Mouse (Mus musculus): ENCODE data around the gene Apoa4. TPM values are rescaled to one million over a fixed set of nuclear protein-coding genes. Genes with fewer than 3 reads are reported as not detected.

Gene Apoa4
- polyA plus RNA-seq, 1 experiment, result 0.28 TPM

DNA sequence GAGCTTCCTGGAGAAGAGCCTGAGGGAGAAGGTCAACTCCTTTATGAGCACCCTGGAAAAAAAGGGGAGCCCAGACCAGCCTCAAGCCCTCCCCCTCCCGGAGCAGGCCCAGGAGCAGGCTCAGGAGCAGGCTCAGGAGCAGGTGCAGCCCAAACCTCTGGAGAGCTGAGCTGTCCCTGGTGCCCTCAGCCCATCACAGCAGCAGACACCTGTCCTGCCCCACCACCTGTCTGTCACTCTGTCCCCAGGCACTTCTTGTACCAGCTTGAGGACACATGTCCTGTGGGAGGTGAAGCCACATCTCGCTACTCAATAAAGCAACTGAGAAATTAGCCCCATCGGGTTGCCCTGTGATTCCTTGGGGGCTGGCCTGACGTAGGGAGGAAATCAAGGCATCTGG is 2.6 kb downstream of the Apoa4 start:
- TF ChIP-seq CTCF (IDR thresholded peaks at IDR 0.05; ENCODE audit: borderline replicate concordance, insufficient read depth, low read depth, low read length) (no peak), POLR2A (IDR thresholded peaks at IDR 0.05; ENCODE audit: borderline replicate concordance, insufficient read depth, low read length) (no peak)
- H3K4me3 ChIP-seq (replicated peaks; ENCODE audit: insufficient read depth, low read depth, low read length), result no peak overlapping the region

DNA sequence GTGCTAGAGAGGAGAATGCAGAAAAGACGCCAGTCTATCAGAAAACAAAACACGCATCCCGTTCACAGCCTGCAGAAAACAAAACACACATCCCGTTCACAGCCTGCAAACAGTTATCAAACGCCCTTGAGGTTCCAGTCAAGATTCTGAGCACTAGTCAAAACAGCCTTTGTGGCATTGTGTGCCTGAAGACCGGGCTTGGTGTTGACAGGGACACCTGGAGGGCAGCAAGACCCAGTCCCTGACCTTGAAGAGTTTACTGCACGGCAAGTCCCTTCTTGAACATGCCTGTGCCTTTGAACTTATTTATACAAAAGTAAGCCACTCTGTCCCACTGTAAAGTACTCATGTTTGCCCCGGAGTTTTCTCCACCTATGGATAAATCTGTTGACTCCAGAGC is 3.1 kb downstream of the Apoa4 start:
- no peak for DNase-seq
- no peak for TF ChIP-seq POLR2A (IDR thresholded peaks at IDR 0.05; ENCODE audit: borderline replicate concordance, insufficient read depth, low read length)
- no peak for TF ChIP-seq CTCF (IDR thresholded peaks at IDR 0.05; ENCODE audit: borderline replicate concordance, insufficient read depth, low read depth, low read length)
- Histone ChIP-seq H3K27me3 (ENCODE audit: control insufficient read depth, insufficient read depth, low read length) (no peaks in the 10 kb centered on the region), H3K4me1 (ENCODE audit: control insufficient read depth, insufficient read depth, low read length) (no peaks in the 10 kb centered on the region), H3K4me3 (replicated peaks; ENCODE audit: insufficient read depth, low read depth, low read length) (no peak overlapping the region), H3K27ac (ENCODE audit: insufficient read depth, low read length) (no peak overlapping the region)
- WGBS, result 64% methylated on average over 8 of the region's 8 CpGs

More for the DNA sequence above, 2.6 kb downstream of the Apoa4 start:
- H3K27ac ChIP-seq (ENCODE audit: insufficient read depth, low read length), result no peak overlapping the region
- no peak for DNase-seq
- 64% methylated on average over 4 of the region's 4 CpGs for WGBS
- H3K27me3 ChIP-seq (ENCODE audit: control insufficient read depth, insufficient read depth, low read length), result no peaks in the 10 kb centered on the region
- no peaks in the 10 kb centered on the region for H3K4me1 ChIP-seq (ENCODE audit: control insufficient read depth, insufficient read depth, low read length)

DNA sequence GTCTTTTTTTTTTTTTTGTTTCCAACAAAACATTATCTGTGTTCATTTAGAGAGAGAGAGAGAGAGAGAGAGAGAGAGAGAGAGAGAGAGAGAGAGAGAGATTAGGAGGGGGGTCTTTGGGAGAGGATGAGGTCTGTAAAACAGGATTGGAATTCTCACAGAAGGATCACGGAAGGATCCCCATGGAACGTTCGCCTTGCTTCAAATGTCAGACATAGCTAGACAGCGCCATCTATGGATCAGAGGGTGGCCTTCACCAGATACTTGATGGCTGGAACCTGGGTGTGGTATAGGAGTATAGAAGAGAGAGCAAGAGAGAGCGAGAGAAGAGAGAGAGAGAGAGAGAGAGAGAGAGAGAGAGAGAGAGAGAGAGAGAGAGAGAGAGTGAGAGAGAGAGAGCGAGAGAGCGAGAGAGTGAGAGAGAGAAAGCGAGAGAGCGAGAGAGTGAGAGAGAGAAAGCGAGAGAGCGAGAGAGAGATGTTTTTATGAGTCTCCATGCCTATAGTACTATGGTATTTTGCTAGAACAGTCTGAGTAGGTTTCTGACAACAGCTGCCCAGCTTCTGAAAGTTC is 6.3 kb downstream of the Apoa4 start:
- TF ChIP-seq CTCF (IDR thresholded peaks at IDR 0.05; ENCODE audit: borderline replicate concordance, insufficient read depth, low read depth, low read length) (peak; percentile 93), POLR2A (IDR thresholded peaks at IDR 0.05; ENCODE audit: borderline replicate concordance, insufficient read depth, low read length) (no peak)
- H3K4me1 ChIP-seq (ENCODE audit: control insufficient read depth, insufficient read depth, low read length), result no peaks in the 10 kb centered on the region
- no peak overlapping the region for H3K4me3 ChIP-seq (replicated peaks; ENCODE audit: insufficient read depth, low read depth, low read length)
- H3K27me3 ChIP-seq (ENCODE audit: control insufficient read depth, insufficient read depth, low read length), result no peaks in the 10 kb centered on the region
- peak; percentile 71 for DNase-seq
- 25% methylated on average over 11 of the region's 11 CpGs for WGBS
- no peak overlapping the region for H3K27ac ChIP-seq (ENCODE audit: insufficient read depth, low read length)

DNA sequence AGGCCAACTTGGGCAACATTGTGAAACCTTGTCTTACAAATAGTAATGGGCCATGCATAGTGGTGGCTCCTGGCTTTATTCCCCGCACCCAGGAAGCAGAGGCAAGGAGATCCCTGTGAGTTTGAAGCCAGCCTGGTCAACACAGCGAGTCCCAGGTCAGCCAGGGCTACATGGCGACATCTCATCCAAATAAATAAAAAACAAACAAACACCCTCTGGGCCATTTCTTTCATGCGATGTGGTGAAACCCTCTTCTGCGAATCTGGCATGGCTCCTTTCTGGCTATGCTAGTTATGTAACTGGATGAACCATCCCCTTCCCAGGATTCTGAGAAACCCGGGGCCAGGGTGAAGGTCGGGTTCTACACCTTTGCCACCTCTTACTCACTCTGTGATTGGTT is 15.7 kb downstream of the Apoa4 start:
- no peak for DNase-seq
- H3K4me3 ChIP-seq (replicated peaks; ENCODE audit: insufficient read depth, low read depth, low read length), result no peak overlapping the region
- TF ChIP-seq CTCF (IDR thresholded peaks at IDR 0.05; ENCODE audit: borderline replicate concordance, insufficient read depth, low read depth, low read length), result no peak
- TF ChIP-seq POLR2A (IDR thresholded peaks at IDR 0.05; ENCODE audit: borderline replicate concordance, insufficient read depth, low read length), result no peak
- H3K27ac ChIP-seq (ENCODE audit: insufficient read depth, low read length), result no peak overlapping the region
- H3K27me3 ChIP-seq (ENCODE audit: control insufficient read depth, insufficient read depth, low read length), result no peaks in the 10 kb centered on the region
- WGBS, result 91% methylated on average over 7 of the region's 7 CpGs
- H3K4me1 ChIP-seq (ENCODE audit: control insufficient read depth, insufficient read depth, low read length), result no peaks in the 10 kb centered on the region

DNA sequence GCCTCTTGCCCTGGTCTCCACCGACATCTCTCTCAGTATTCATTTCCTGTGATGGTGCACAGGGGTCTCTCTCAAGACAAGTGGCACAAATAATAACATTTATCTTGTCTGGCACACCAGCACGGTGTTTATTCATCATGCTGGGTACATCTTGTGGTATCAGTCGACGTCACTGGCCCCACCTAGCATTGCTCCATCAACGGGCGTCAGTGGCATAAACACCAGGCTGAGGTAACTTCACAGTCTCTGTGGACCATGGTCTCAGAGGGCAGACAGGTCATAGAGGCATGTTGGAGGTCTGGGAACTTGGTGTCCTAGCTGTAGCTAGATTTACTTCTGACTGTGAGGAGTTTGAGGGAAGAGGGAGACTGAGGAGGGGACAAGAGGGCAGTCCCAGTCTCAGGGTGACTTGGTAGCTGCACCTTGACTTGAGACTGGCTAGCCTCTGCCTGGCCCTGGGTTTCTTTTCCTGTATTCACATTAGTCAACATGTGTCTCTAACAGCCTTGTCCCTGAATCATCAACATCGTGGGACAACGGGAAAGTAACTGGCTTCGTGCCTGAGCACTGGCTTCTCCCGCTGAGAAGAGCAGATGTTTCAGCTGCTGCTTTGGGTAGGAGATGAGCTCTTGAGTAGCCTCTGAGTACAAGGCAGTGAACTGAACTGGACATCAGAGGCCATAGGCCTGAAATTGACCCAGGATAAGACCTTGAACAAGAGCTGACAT is 16.3 kb downstream of the Apoa4 start:
- H3K4me1 ChIP-seq (ENCODE audit: control insufficient read depth, insufficient read depth, low read length), result no peaks in the 10 kb centered on the region
- no peaks in the 10 kb centered on the region for H3K27me3 ChIP-seq (ENCODE audit: control insufficient read depth, insufficient read depth, low read length)
- no peak overlapping the region for H3K4me3 ChIP-seq (replicated peaks; ENCODE audit: insufficient read depth, low read depth, low read length)
- WGBS, result 62% methylated on average over 10 of the region's 10 CpGs
- no peak for DNase-seq
- H3K27ac ChIP-seq (ENCODE audit: insufficient read depth, low read length), result no peak overlapping the region
- TF ChIP-seq POLR2A (IDR thresholded peaks at IDR 0.05; ENCODE audit: borderline replicate concordance, insufficient read depth, low read length), result no peak
- TF ChIP-seq CTCF (IDR thresholded peaks at IDR 0.05; ENCODE audit: borderline replicate concordance, insufficient read depth, low read depth, low read length), result no peak

DNA sequence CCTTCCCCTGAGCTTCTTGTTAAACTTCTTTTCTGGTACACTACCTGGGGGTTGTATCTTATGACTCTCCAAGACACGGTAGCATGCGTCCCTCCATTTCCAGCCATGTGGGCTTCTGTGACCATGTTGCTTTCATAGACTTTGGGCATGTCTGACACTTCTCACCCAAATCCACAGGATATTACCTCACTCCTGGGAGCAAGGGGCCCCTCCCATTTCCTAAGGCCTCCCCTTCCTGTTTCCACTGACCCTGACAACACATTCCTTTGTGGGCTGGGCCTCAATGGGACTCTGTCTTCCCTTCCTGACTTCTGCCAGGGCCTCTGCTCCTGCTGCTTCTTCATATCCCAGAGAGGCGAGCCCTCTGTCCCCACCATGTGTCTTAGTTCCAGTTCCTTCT is 17.1 kb downstream of the Apoa4 start:
- no peaks in the 10 kb centered on the region for H3K27me3 ChIP-seq (ENCODE audit: control insufficient read depth, insufficient read depth, low read length)
- H3K27ac ChIP-seq (ENCODE audit: insufficient read depth, low read length), result no peak overlapping the region
- 90% methylated on average over 3 of the region's 3 CpGs for WGBS
- no peaks in the 10 kb centered on the region for H3K4me1 ChIP-seq (ENCODE audit: control insufficient read depth, insufficient read depth, low read length)
- no peak for DNase-seq
- TF ChIP-seq POLR2A (IDR thresholded peaks at IDR 0.05; ENCODE audit: borderline replicate concordance, insufficient read depth, low read length) (no peak), CTCF (IDR thresholded peaks at IDR 0.05; ENCODE audit: borderline replicate concordance, insufficient read depth, low read depth, low read length) (no peak)
- H3K4me3 ChIP-seq (replicated peaks; ENCODE audit: insufficient read depth, low read depth, low read length), result no peak overlapping the region

DNA sequence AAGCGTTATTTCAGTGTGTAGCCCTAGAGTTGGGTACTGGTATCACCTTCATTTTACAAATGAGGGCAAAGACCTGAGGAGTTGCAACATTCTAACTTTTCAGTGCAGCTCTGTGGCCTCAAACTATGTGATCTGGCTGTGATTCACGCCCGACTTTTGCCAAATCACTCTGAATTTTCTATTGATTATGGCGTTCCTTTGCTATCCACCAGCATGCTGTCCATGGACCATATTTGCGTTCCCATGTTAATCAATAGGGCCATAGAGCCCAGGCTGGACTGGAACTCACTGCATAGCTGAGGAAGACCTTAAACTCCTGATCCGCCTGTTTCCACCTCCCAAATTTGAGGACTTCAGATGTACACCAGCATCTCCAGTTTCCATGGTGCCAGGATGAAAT is 18.6 kb downstream of the Apoa4 start:
- no peaks in the 10 kb centered on the region for H3K27me3 ChIP-seq (ENCODE audit: control insufficient read depth, insufficient read depth, low read length)
- H3K27ac ChIP-seq (ENCODE audit: insufficient read depth, low read length), result no peak overlapping the region
- DNase-seq, result no peak
- no peak for TF ChIP-seq POLR2A (IDR thresholded peaks at IDR 0.05; ENCODE audit: borderline replicate concordance, insufficient read depth, low read length)
- no peak for TF ChIP-seq CTCF (IDR thresholded peaks at IDR 0.05; ENCODE audit: borderline replicate concordance, insufficient read depth, low read depth, low read length)
- 92% methylated on average over 6 of the region's 6 CpGs for WGBS
- H3K4me1 ChIP-seq (ENCODE audit: control insufficient read depth, insufficient read depth, low read length), result no peaks in the 10 kb centered on the region
- H3K4me3 ChIP-seq (replicated peaks; ENCODE audit: insufficient read depth, low read depth, low read length), result no peak overlapping the region

DNA sequence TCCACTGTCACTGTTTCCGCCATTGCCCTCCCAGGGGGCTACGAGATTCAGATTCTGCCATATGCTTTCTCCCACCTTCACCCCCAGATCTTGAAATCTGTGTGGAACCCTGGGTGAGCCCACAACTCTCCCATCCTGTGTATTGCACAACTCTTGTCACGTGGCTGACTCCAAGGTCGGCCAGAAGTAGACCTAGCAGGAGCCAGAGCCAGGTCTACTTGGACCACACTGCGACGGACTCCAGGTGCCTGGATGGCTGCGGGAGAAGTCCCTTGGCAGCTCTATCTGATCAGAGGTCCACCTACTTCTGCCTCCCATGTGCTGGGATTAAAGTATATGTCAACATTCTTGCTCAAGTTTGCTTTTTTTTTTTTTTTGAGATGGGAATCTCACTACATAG is 20.6 kb downstream of the Apoa4 start:
- Histone ChIP-seq H3K27me3 (ENCODE audit: control insufficient read depth, insufficient read depth, low read length) (no peaks in the 10 kb centered on the region; the same call in 1 of the 2 replicates), H3K27ac (ENCODE audit: insufficient read depth, low read length) (no peak overlapping the region), H3K4me1 (ENCODE audit: control insufficient read depth, insufficient read depth, low read length) (no peaks in the 10 kb centered on the region), H3K4me3 (replicated peaks; ENCODE audit: insufficient read depth, low read depth, low read length) (no peak overlapping the region)
- no peak for DNase-seq
- WGBS, result 45% methylated on average over 7 of the region's 7 CpGs
- TF ChIP-seq POLR2A (IDR thresholded peaks at IDR 0.05; ENCODE audit: borderline replicate concordance, insufficient read depth, low read length) (no peak), CTCF (IDR thresholded peaks at IDR 0.05; ENCODE audit: borderline replicate concordance, insufficient read depth, low read depth, low read length) (no peak)
